Mouse (Mus musculus): ENCODE measurements around the gene Msl1. TPM values are rescaled to one million over a fixed set of nuclear protein-coding genes. Genes with fewer than 3 reads are reported as not detected.

Gene Msl1
- polyA plus RNA-seq, 1 experiment from 2014 or later = 34.5 TPM

- WGBS = 63% methylated on average over 6 of the region's 6 CpGs
- no peak for ATAC-seq
- no peak overlapping the region for H3K9ac ChIP-seq (replicated peaks)
Observed at GRCm38 (mm10) chr11:98839402-98839801, 44.1 kb downstream of the Msl1 start.

GRCm38 (mm10) chr11:98839897-98840296 is 44.6 kb downstream of the Msl1 start:
- no peaks in the 10 kb centered on the region for H3K9me3 ChIP-seq
- no peak overlapping the region for H3K4me2 ChIP-seq (replicated peaks)
- H3K9ac ChIP-seq (replicated peaks) = no peak overlapping the region
- no peak overlapping the region for H3K27ac ChIP-seq
- H3K4me1 ChIP-seq (replicated peaks) = peaks cover 44% of the 10 kb centered on the region
- 0 out of 2 replicates have a peak, but pooled peaks cover under 1% of the 10 kb centered on the region for H3K36me3 ChIP-seq
- no peak overlapping the region for H3K4me3 ChIP-seq (replicated peaks)
- 60% methylated on average over 10 of the region's 10 CpGs for WGBS
- H3K27me3 ChIP-seq = peaks cover 18% of the 10 kb centered on the region
- no peak for ATAC-seq

More at GRCm38 (mm10) chr11:98839402-98839801, 44.1 kb downstream of the Msl1 start:
- Histone ChIP-seq H3K27me3 (peaks cover 18% of the 10 kb centered on the region), H3K4me1 (replicated peaks) (peaks cover 49% of the 10 kb centered on the region), H3K4me2 (replicated peaks) (no peak overlapping the region), H3K27ac (no peak overlapping the region), H3K9me3 (no peaks in the 10 kb centered on the region), H3K4me3 (replicated peaks) (no peak overlapping the region), H3K36me3 (peaks cover 5% of the 10 kb centered on the region)

- H3K27me3 ChIP-seq = 0 out of 2 replicates have a peak, but pooled peaks cover 9% of the 10 kb centered on the region
- H3K4me2 ChIP-seq (replicated peaks) = no peak overlapping the region
- WGBS = 53% methylated on average over 13 of the region's 13 CpGs
- peaks cover 21% of the 10 kb centered on the region for H3K4me1 ChIP-seq (replicated peaks)
- H3K27ac ChIP-seq = no peak overlapping the region
- H3K9ac ChIP-seq (replicated peaks) = no peak overlapping the region
- no peak for ATAC-seq
- H3K4me3 ChIP-seq (replicated peaks) = no peak overlapping the region
- H3K36me3 ChIP-seq = 0 out of 2 replicates have a peak, but pooled peaks cover 5% of the 10 kb centered on the region
- H3K9me3 ChIP-seq = no peaks in the 10 kb centered on the region
Observed at GRCm38 (mm10) chr11:98846016-98846415, 50.7 kb downstream of the Msl1 start.

- no peak overlapping the region for H3K27ac ChIP-seq
- no peak overlapping the region for H3K4me2 ChIP-seq (replicated peaks)
- 0 out of 2 replicates have a peak, but pooled peaks cover 6% of the 10 kb centered on the region for H3K36me3 ChIP-seq
- H3K4me1 ChIP-seq (replicated peaks) = peaks cover 21% of the 10 kb centered on the region
- 0 out of 2 replicates have a peak, but pooled peaks cover 9% of the 10 kb centered on the region for H3K27me3 ChIP-seq
- WGBS = 75% methylated on average over 19 of the region's 19 CpGs
- H3K9me3 ChIP-seq = no peaks in the 10 kb centered on the region
- no peak for ATAC-seq
- no peak overlapping the region for H3K4me3 ChIP-seq (replicated peaks)
- no peak overlapping the region for H3K9ac ChIP-seq (replicated peaks)
Observed at GRCm38 (mm10) chr11:98846865-98847604, 51.7 kb downstream of the Msl1 start.

GRCm38 (mm10) chr11:98849196-98849894 is 54.0 kb downstream of the Msl1 start:
- Histone ChIP-seq H3K36me3 (0 out of 2 replicates have a peak, but pooled peaks cover 6% of the 10 kb centered on the region), H3K4me3 (replicated peaks) (no peak overlapping the region), H3K9me3 (no peaks in the 10 kb centered on the region), H3K27ac (no peak overlapping the region), H3K4me1 (replicated peaks) (peaks cover 21% of the 10 kb centered on the region), H3K9ac (replicated peaks) (0 out of 2 replicates have a peak overlapping the region, but pooled peaks have one; percentile 32), H3K4me2 (replicated peaks) (peak overlapping the region; percentile 37; the same call in 1 of the 2 replicates), H3K27me3 (0 out of 2 replicates have a peak, but pooled peaks cover 6% of the 10 kb centered on the region)
- ATAC-seq = peak; percentile 41; the same call in 1 of the 2 replicates
- WGBS = 10% methylated on average over 19 of the region's 19 CpGs

- Histone ChIP-seq H3K4me3 (replicated peaks) (peak overlapping the region; percentile 14; the same call in 1 of the 2 replicates), H3K27me3 (0 out of 2 replicates have a peak, but pooled peaks cover 6% of the 10 kb centered on the region), H3K27ac (no peak overlapping the region), H3K4me2 (replicated peaks) (peak overlapping the region; percentile 37), H3K4me1 (replicated peaks) (peaks cover 21% of the 10 kb centered on the region), H3K36me3 (0 out of 2 replicates have a peak, but pooled peaks cover 6% of the 10 kb centered on the region), H3K9me3 (no peaks in the 10 kb centered on the region), H3K9ac (replicated peaks) (peak overlapping the region; percentile 54)
- ATAC-seq = peak; percentile 74
- 65% methylated on average over 26 of the region's 26 CpGs for WGBS
Observed at GRCm38 (mm10) chr11:98850100-98851093, 55.1 kb downstream of the Msl1 start.

- WGBS = 95% methylated on average over 8 of the region's 8 CpGs
- Histone ChIP-seq H3K4me3 (replicated peaks) (no peak overlapping the region), H3K36me3 (0 out of 2 replicates have a peak, but pooled peaks cover 2% of the 10 kb centered on the region), H3K4me1 (replicated peaks) (peaks cover 19% of the 10 kb centered on the region), H3K4me2 (replicated peaks) (no peak overlapping the region), H3K27me3 (0 out of 2 replicates have a peak, but pooled peaks cover 2% of the 10 kb centered on the region), H3K9me3 (no peaks in the 10 kb centered on the region), H3K9ac (replicated peaks) (no peak overlapping the region), H3K27ac (no peak overlapping the region)
- no peak for ATAC-seq
Observed at GRCm38 (mm10) chr11:98854116-98854515, 58.8 kb downstream of the Msl1 start.

- WGBS = 90% methylated on average over 2 of the region's 2 CpGs
- Histone ChIP-seq H3K27me3 (no peaks in the 10 kb centered on the region), H3K27ac (no peak overlapping the region), H3K9me3 (no peaks in the 10 kb centered on the region), H3K4me2 (replicated peaks) (no peak overlapping the region), H3K36me3 (0 out of 2 replicates have a peak, but pooled peaks cover 2% of the 10 kb centered on the region), H3K4me3 (replicated peaks) (no peak overlapping the region), H3K4me1 (replicated peaks) (peaks cover 13% of the 10 kb centered on the region), H3K9ac (replicated peaks) (no peak overlapping the region)
- ATAC-seq = no peak
Observed at GRCm38 (mm10) chr11:98854659-98855058, 59.3 kb downstream of the Msl1 start.

Other genes with a start within 250 kb of the Msl1 start
- 0.36 TPM in 1 of 2 replicates, not detected in the other for gene Ikzf3, start 249.5 kb upstream of the Msl1 start, polyA plus RNA-seq (2015; fragmentation: Nextera tagmentation; extraction: Ambion mirVana)
- gene Zpbp2, start 244.4 kb upstream of the Msl1 start, polyA plus RNA-seq (2015; fragmentation: Nextera tagmentation; extraction: Ambion mirVana) = 0.12 TPM in 1 of 2 replicates, not detected in the other
- gene Ormdl3, start 208.1 kb upstream of the Msl1 start, polyA plus RNA-seq (2015; fragmentation: Nextera tagmentation; extraction: Ambion mirVana) = 87.0 and 97.3 TPM in 2 replicates
- not detected in 2 replicates for gene Lrrc3c, start 197.2 kb upstream of the Msl1 start, polyA plus RNA-seq (2015; fragmentation: Nextera tagmentation; extraction: Ambion mirVana)
- gene Gm12355, start 169.9 kb upstream of the Msl1 start, polyA plus RNA-seq (2015; fragmentation: Nextera tagmentation; extraction: Ambion mirVana) = 0.90 and 1.5 TPM in 2 replicates
- gene Gsdma3, start 169.2 kb upstream of the Msl1 start, polyA plus RNA-seq (2015; fragmentation: Nextera tagmentation; extraction: Ambion mirVana) = not detected in 2 replicates
- gene Gsdma2, start 148.8 kb upstream of the Msl1 start, polyA plus RNA-seq (2015; fragmentation: Nextera tagmentation; extraction: Ambion mirVana) = not detected in 2 replicates
- not detected in 2 replicates for gene Gsdma, start 131.2 kb upstream of the Msl1 start, polyA plus RNA-seq (2015; fragmentation: Nextera tagmentation; extraction: Ambion mirVana)
- 174 and 190 TPM in 2 replicates for gene Psmd3, start 113.0 kb upstream of the Msl1 start, polyA plus RNA-seq (2015; fragmentation: Nextera tagmentation; extraction: Ambion mirVana)
- not detected in 2 replicates for gene Csf3, start 94.3 kb upstream of the Msl1 start, polyA plus RNA-seq (2015; fragmentation: Nextera tagmentation; extraction: Ambion mirVana)
- gene Med24, start 66.1 kb upstream of the Msl1 start, polyA plus RNA-seq (2015; fragmentation: Nextera tagmentation; extraction: Ambion mirVana) = 83.5 and 90.3 TPM in 2 replicates
- gene Thra, start 54.9 kb upstream of the Msl1 start, polyA plus RNA-seq (2015; fragmentation: Nextera tagmentation; extraction: Ambion mirVana) = 99.6 and 106 TPM in 2 replicates
- 1.2 and 1.9 TPM in 2 replicates for gene Nr1d1, start 20.2 kb upstream of the Msl1 start, polyA plus RNA-seq (2015; fragmentation: Nextera tagmentation; extraction: Ambion mirVana)
- gene Casc3, start 9.4 kb downstream of the Msl1 start, polyA plus RNA-seq (2015; fragmentation: Nextera tagmentation; extraction: Ambion mirVana) = 52.6 and 57.6 TPM in 2 replicates
- gene Rapgefl1, start 41.3 kb downstream of the Msl1 start, polyA plus RNA-seq (2015; fragmentation: Nextera tagmentation; extraction: Ambion mirVana) = 4.7 and 5.8 TPM in 2 replicates
- 4.9 and 5.2 TPM in 2 replicates for gene Wipf2, start 68.1 kb downstream of the Msl1 start, polyA plus RNA-seq (2015; fragmentation: Nextera tagmentation; extraction: Ambion mirVana)
- gene Cdc6, start 112.3 kb downstream of the Msl1 start, polyA plus RNA-seq (2015; fragmentation: Nextera tagmentation; extraction: Ambion mirVana) = 10.6 and 11.3 TPM in 2 replicates
- gene Rara, start 132.3 kb downstream of the Msl1 start, polyA plus RNA-seq (2015; fragmentation: Nextera tagmentation; extraction: Ambion mirVana) = 7.5 and 9.1 TPM in 2 replicates
- 0.58 and 0.99 TPM in 2 replicates for gene Gjd3, start 187.5 kb downstream of the Msl1 start, polyA plus RNA-seq (2015; fragmentation: Nextera tagmentation; extraction: Ambion mirVana)
- 118 and 125 TPM in 2 replicates for gene Top2a, start 228.7 kb downstream of the Msl1 start, polyA plus RNA-seq (2015; fragmentation: Nextera tagmentation; extraction: Ambion mirVana)
- gene Igfbp4, start 245.7 kb downstream of the Msl1 start, polyA plus RNA-seq (2015; fragmentation: Nextera tagmentation; extraction: Ambion mirVana) = 120 and 125 TPM in 2 replicates

Measured in midbrain, embryonic 13.5 days (tissue).